Mouse (Mus musculus): ENCODE results near the gene Acnat1.
"Not testable (repeated sequence)": the region's sequence is repeated elsewhere in the genome, so short reads cannot be mapped to it uniquely, and the experiment has no call there.

Gene Acnat1

GRCm38 (mm10) chr4:49456171-49456570 lies 17.5 kb downstream of the Acnat1 start:
- DNase-seq (ENCODE audit: low spot score), result no peak

DNA sequence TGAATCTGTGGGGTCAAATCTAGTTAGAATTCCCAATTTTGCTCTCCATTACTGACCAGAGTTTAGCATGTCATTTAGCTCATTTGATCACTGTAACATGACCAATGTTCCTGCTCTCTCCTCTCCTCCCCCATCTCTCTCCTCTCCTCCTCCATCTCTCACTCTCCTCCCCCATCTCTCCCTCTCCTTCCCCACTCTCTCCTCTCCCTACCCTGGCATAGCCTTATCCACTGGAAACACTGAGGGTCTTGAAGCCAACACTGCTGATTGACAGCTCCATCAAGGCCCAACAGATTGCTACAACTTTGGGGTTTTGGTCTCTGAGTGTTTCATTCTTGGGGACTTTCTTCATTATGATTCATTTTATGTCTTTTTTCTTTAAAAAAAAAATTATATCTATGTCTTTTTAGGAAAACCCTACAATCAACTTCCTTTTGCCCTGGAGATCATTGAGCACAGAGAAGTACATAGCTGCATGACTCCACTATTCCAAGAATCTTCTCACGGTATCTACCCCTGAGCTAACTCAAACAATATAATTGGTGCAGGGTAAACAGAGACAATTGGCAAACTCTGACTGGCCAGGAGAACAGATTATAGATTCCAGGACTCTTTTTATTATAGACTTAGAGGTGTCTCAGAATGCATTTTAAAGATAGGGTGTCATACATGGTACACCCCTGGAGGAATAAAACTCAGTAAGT lies 21.7 kb downstream of the Acnat1 start:
- DNase-seq (ENCODE audit: low spot score), result peak; percentile 15

DNA sequence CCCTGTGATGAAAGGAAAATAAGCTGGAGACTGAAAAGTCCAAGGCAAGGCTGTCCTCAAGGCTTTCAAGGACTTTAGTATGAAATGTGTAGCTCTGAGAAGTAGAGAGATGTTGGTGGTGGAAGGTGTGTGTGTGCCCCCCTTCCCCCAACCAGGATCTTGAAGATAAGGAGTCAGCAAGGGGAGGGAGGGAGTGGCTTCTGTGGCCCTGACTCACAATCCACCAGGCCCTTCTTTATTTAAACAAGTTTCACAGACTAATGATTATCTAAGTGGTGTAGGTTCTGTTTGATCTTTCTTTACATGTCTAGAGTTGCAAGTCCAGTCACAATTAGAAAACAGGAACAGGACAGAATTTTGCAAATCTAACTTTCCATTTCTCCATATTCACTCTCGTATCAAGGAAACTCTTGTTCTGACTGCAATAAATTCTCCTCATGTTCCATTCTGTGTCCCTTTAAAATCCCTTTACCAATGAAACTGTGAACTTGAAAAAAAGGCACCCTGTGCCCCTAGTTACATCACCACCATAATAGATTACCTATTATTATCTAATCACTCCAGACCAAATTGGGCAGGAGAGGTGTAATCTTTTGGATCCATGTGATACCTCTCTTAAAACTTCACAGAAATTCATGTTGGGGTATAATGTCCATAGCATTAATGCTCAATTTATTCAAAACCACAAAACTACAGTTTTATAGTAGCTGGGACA lies 22.4 kb downstream of the Acnat1 start:
- DNase-seq (ENCODE audit: low spot score), result peak; percentile 41

- DNase-seq (ENCODE audit: low spot score), result not testable (repeated sequence)
Observed at GRCm38 (mm10) chr4:49436968-49437367, 36.7 kb downstream of the Acnat1 start.

- not testable (repeated sequence) for DNase-seq (ENCODE audit: low spot score)
Observed at GRCm38 (mm10) chr4:49410151-49410550, 63.6 kb downstream of the Acnat1 start.

- DNase-seq (ENCODE audit: low spot score), result not testable (repeated sequence)
Observed at GRCm38 (mm10) chr4:49407957-49408356, 65.8 kb downstream of the Acnat1 start, which contains the start of gene Acnat2. TSS of gene Acnat2 (minus strand) at chr4:49408151.

Measured in yolk sac, embryonic 10.5 days (tissue).